Mouse (Mus musculus) T-cell, adult 66 days (primary cell): ENCODE results near the gene Hoxc10. TPM values are rescaled to one million over a fixed set of nuclear protein-coding genes. Genes with fewer than 3 reads are reported as not detected.

Experiments
- total RNA-seq, 2 experiments: library from RNA; stranded (reverse); gene quantifications; 3 replicates in 1 of 2; 4 replicates in 1 of 2; pipeline ENCODE4 v1.2.4; 2023

Gene Hoxc10
- total RNA-seq: not detected

DNA sequence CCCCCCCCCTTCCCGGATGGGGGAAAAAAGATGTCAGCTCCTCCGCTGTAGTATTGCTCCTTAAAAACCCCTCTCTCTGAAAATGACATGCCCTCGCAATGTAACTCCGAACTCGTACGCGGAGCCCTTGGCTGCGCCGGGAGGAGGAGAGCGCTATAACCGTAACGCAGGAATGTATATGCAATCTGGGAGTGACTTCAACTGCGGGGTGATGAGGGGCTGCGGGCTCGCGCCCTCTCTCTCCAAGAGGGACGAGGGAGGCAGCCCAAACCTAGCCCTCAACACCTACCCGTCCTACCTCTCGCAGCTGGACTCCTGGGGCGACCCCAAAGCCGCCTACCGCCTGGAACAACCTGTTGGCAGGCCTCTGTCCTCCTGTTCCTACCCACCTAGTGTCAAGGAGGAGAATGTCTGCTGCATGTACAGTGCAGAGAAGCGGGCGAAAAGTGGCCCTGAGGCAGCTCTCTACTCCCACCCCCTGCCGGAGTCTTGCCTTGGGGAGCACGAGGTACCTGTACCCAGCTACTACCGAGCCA lies at the start of gene Hoxc10:
TSS of gene Hoxc10 (plus strand) at position 21 of the 536 bp plus-strand sequence.

DNA sequence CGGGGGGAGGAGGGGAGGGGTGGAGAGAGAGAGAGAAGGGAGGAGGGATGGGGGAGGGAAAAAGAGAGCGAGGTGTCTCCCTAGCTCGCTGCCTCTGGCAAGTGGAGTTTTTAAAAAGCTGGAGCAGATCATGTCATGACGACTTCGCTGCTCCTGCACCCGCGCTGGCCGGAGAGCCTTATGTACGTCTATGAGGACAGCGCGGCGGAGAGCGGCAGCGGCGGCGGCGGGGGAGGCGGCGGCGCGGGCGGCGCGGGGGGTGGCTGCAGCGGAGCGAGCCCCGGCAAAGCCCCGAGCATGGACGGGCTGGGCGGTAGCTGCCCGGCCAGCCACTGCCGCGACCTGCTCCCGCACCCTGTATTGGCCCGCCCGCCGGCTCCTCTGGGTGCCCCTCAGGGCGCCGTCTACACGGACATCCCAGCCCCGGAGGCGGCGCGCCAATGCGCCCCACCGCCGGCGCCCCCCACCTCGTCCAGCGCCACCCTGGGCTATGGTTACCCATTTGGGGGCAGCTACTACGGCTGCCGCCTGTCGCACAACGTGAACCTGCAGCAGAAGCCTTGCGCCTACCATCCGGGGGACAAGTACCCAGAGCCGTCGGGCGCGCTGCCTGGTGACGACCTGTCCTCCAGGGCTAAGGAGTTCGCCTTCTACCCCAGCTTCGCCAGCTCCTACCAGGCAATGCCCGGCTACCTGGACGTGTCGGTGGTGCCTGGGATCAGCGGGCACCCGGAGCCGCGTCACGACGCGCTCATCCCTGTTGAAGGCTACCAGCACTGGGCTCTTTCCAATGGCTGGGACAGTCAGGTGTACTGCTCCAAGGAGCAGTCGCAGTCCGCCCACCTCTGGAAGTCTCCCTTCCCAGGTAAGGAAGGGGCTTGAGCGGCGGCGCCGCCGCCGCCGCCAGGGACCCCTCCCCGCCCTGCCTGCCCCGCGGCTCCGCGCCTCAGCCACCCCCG lies 45.3 kb upstream of the Hoxc10 start, which contains the start of gene Hoxc13:
TSS of gene Hoxc13 (plus strand) at position 51 of the 959 bp plus-strand sequence.

DNA sequence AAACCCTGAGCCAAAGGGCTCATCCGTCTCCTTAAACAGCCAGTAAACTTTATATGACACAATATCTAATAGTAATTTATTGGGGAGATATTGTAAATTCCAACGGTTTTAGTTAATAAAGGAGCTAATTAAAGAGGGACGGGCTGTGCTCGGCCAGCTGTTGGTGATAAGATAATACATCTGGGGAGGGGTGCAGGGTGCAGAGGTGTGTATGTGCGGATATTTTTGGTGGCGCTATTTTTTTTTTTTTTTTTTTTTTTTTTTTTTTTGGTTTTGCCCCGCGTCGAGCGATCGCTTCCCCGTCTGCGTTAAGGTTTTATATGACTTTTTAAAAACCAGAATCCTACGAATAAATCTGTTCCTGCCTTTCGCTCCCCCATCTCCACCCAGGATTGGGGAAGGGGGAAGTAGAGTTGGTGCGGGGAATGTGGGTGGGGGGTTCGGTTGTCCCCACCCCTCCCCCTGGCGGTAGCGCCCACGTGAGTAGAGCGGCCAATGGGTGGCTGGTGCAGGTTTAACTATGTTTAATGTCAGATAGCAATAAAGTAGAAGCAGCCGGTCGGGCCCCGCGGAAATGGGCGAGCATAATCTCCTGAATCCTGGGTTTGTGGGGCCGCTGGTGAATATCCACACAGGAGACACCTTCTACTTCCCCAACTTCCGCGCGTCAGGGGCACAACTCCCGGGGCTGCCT lies 30.2 kb upstream of the Hoxc10 start, which contains the start of gene Hoxc12:
TSS of gene Hoxc12 (plus strand) at position 479 of the 694 bp plus-strand sequence.

DNA sequence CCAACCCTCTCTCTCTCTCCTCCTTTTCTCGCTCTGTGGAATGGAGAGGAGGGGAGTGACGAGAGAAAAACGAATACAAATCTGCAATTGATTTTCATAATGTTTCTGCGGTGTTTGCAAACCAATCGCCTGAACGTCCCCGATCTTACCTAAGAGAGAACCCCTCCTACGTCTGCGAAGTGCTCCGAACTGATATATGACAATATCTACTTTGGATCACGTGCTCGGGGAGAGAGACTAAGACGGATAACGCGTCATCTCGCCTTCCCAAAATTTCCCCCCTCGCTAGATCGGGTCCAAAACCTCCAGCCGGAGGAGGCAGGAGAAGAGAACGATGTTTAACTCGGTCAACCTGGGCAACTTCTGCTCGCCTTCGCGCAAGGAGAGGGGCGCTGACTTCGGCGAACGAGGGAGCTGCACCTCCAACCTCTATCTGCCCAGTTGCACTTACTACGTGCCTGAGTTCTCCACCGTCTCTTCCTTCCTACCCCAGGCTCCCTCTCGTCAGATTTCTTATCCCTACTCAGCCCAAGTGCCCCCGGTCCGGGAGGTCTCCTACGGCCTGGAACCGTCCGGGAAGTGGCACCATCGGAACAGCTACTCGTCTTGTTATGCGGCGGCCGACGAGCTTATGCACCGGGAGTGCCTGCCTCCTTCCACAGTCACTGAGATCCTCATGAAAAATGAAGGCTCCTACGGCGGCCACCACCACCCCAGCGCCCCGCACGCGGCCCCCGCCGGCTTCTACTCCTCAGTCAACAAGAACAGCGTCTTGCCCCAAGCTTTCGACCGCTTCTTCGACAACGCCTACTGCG lies 12.2 kb upstream of the Hoxc10 start, which contains the start of gene Hoxc11:
TSS of gene Hoxc11 (plus strand) at position 236 of the 815 bp plus-strand sequence.

DNA sequence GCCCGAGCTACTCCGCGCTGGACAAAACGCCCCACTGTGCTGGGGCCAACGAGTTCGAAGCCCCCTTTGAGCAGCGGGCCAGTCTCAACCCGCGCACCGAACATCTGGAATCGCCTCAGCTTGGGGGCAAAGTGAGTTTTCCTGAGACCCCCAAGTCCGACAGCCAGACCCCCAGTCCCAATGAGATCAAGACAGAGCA lies 615 bp downstream of the Hoxc10 start, which contains the start of gene Hoxc5:
TSS of gene Hoxc5 (plus strand) at position 132 of the 199 bp plus-strand sequence.

DNA sequence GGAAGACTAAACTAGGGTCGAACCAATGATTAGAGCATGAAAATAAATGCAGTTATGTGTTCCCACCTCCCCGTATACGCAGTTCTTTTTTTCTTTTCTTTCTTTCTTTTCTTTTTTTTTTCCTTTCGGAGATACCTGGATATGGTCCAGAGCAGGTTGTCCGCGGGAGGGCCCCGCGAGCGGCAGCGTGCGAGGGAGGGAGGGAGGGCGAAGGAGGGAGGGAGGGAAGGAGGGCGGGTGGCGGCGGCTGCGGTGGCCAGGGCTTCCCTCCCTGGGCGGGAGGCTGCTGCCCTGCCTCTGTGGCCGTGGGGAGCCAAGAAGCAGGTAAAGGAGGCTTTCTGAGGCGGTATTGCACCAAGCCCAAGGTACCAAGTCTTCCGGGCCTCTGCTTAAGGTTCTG lies 9.6 kb downstream of the Hoxc10 start, which contains the start of gene Hoxc9:
TSS of gene Hoxc9 (plus strand) at position 269 of the 400 bp plus-strand sequence.

DNA sequence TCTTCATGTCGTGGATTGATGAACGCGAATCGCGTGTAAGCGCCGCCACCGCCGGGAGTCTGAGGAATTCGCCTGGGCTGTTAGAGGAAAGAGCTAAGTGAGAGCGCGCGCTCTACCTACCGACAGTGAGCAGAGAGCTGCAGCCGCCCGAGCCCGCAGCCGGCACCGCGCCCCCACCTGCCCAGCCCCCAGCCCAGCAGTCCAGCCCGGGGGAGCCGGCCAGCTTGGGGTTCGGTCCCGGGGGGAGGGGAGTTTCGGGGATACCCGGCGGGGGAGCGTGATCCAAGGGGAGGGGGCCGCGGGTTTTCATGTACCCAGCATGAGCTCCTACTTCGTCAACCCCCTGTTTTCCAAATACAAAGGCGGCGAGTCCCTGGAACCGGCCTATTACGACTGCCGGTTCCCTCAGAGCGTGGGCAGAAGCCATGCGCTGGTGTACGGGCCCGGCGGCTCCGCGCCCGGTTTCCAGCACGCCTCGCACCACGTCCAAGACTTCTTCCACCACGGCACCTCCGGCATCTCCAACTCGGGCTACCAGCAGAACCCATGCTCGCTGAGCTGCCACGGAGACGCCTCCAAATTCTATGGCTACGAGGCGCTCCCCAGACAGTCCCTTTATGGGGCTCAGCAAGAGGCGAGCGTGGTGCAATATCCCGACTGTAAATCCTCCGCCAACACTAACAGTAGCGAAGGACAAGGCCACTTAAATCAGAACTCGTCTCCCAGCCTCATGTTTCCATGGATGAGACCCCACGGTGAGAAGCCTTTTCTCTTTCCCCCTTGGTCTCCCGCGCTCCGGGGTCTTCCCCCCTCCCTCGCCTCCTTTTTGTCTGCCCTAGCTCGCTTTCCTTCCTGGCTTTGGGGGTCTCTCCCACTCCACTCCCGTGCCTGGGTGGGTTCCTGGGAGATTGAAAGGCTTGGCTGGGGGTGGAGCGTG lies 24.1 kb downstream of the Hoxc10 start, which contains the start of gene Hoxc8:
TSS of gene Hoxc8 (plus strand) at position 147 of the 937 bp plus-strand sequence.

DNA sequence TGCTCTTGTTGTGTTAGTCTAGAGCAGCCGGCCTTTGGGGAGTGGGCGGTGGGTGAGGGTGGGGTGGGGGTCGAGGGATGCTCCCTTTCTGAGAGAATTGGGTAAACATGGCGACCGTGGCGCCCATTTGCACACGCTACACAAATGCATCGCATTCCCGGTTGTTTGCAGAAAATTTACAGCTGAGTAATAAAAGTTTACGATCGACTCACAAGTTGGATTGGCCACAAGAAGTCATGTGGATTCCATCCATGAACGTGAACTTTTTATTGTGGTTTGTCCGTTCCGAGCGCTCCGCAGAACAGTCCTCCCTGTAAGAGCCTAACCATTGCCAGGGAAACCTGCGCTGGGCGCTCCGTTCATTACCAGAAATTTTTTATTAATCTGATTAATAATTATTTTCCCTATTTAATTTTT lies 31.4 kb downstream of the Hoxc10 start, which contains the start of gene Hoxc6:
TSS of gene Hoxc6 (plus strand) at position 319 of the 417 bp plus-strand sequence.

DNA sequence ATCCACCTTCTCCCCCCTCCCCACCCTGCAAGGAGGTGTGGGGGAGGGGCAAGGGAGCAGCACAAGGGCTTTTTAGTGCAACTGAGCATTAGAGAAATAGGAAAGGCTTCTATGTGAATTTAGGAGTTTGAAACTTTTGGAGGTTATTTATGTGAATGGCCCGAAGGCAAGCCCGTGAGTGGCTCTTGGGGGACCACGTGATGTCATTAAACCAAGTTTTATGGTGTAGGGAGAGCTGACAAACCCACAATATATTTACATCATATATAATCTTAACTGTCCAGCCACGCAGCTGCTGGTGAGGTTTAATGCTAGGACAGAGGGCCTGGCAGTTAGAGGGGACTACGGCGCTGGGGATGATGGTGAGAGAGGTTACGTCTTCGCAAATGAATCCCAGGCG lies 52.0 kb downstream of the Hoxc10 start, which contains the start of gene Hoxc4:
TSS of gene Hoxc4 (plus strand) at position 299 of the 400 bp plus-strand sequence.

Other genes starting within 250 kb of the Hoxc10 start
- gene Calcoco1, start 244.6 kb upstream of the Hoxc10 start, total RNA-seq: 10 to 100 TPM; 46.0 to 49.3 TPM
- not detected for gene Hoxc13, start 45.7 kb upstream of the Hoxc10 start, total RNA-seq
- gene Hoxc12, start 30.0 kb upstream of the Hoxc10 start, total RNA-seq: not detected
- gene Hoxc11, start 12.4 kb upstream of the Hoxc10 start, total RNA-seq: not detected
- gene Hoxc5, start 647 bp downstream of the Hoxc10 start, total RNA-seq: not detected
- gene Hoxc9, start 9.6 kb downstream of the Hoxc10 start, total RNA-seq: not detected
- gene Hoxc8, start 23.8 kb downstream of the Hoxc10 start, total RNA-seq: not detected
- gene Hoxc6, start 31.5 kb downstream of the Hoxc10 start, total RNA-seq: not detected
- gene Hoxc4, start 52.1 kb downstream of the Hoxc10 start, total RNA-seq: not detected
- gene Smug1, start 200.3 kb downstream of the Hoxc10 start, total RNA-seq: 10 to 100 TPM in 1 of 2 experiments, 1 to 10 TPM in 1; 8.2 to 11.7 TPM